Mouse (Mus musculus): ENCODE measurements around the gene Mkln1. TPM values are rescaled to one million over a fixed set of nuclear protein-coding genes. Genes with fewer than 3 reads are reported as not detected.

Mkln1 gene
- polyA plus RNA-seq, 1 experiment: 40.1 TPM

DNA sequence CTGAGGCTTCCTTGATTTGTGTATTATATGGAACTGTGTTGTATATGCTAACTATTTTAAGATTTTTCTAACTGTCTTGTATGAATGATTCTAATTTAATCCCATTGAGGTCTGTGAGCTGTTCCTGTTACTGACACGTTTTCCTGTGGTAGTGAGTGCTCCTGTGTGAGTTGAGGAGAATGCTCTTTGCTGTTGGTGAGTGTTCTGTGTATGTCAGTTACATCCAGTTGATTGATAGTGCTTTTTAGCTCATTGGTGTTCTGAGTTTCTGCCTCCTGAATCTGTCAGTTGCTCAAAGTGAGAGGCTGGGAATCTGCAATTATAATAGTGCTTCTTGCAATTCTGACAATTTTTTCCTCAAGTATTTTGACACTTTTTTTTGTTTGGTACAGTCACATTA, 15.8 kb downstream of the Mkln1 start:
- TF ChIP-seq POLR2A (IDR thresholded peaks at IDR 0.05; ENCODE audit: control insufficient read depth, extremely low read depth, insufficient read depth, low read length, poor library complexity) (no peak), CTCF (IDR thresholded peaks at IDR 0.05; ENCODE audit: borderline replicate concordance, control insufficient read depth, extremely low read depth, insufficient read depth, low read length, poor library complexity) (no peak)
- no peak overlapping the region for H3K4me3 ChIP-seq (ENCODE audit: control insufficient read depth, insufficient read depth, low read length)
- DNase-seq: no peak
- H3K4me1 ChIP-seq (replicated peaks; ENCODE audit: control insufficient read depth, insufficient read depth, low read length): 0 out of 2 replicates have a peak, but pooled peaks cover 3% of the 10 kb centered on the region
- H3K27me3 ChIP-seq (ENCODE audit: control insufficient read depth, insufficient read depth, low read length): no peaks in the 10 kb centered on the region
- H3K27ac ChIP-seq (ENCODE audit: control insufficient read depth, insufficient read depth, low read length): no peak overlapping the region
- WGBS: 28% methylated on average over 1 of the region's 1 CpGs
- H3K36me3 ChIP-seq (ENCODE audit: control insufficient read depth, insufficient read depth, low read length): no peaks in the 10 kb centered on the region

DNA sequence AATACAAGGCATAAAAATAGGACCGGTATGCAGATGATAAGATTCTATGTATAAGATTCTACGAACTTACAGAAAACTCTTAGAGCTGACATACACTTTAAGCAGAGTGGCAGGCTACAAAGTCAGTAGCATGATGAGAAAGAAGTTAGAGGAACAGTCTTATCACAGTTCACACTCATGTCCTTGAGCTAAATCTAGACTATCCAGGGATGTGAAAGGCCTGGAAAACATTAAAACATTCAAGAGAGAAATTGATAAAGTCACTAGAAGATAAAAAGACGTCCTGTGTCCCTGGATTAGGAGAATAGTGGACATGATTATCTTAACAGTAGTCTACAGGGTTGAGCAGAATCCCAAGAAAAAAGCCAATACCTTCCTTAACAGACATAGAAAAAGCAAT, 26.9 kb downstream of the Mkln1 start:
- Histone ChIP-seq H3K36me3 (ENCODE audit: control insufficient read depth, insufficient read depth, low read length) (peaks cover 14% of the 10 kb centered on the region), H3K27me3 (ENCODE audit: control insufficient read depth, insufficient read depth, low read length) (no peaks in the 10 kb centered on the region), H3K27ac (ENCODE audit: control insufficient read depth, insufficient read depth, low read length) (no peak overlapping the region), H3K4me3 (ENCODE audit: control insufficient read depth, insufficient read depth, low read length) (no peak overlapping the region), H3K4me1 (replicated peaks; ENCODE audit: control insufficient read depth, insufficient read depth, low read length) (no peaks in the 10 kb centered on the region)
- DNase-seq: no peak
- WGBS: 99% methylated on average over 3 of the region's 3 CpGs
- TF ChIP-seq CTCF (IDR thresholded peaks at IDR 0.05; ENCODE audit: borderline replicate concordance, control insufficient read depth, extremely low read depth, insufficient read depth, low read length, poor library complexity) (no peak), POLR2A (IDR thresholded peaks at IDR 0.05; ENCODE audit: control insufficient read depth, extremely low read depth, insufficient read depth, low read length, poor library complexity) (no peak)

DNA sequence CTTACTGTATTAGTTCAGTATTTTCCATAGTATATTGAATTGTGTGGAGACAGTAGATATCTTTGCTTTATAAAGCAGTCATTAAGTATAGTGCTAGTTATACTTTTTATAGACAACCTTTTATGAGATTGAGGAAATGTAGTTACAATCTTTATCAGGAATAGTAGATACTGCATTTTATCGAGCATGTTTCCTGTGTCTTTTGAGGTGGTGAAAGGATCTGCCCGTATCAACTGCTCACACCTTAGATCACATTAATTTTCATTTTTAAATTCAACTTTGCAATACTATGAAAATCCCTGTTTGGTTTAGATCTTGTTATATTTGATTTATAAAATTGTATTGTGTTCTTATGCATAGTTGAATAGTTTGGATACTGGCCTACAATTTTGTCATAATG, 38.7 kb downstream of the Mkln1 start:
- Histone ChIP-seq H3K4me3 (ENCODE audit: control insufficient read depth, insufficient read depth, low read length) (no peak overlapping the region), H3K27me3 (ENCODE audit: control insufficient read depth, insufficient read depth, low read length) (no peaks in the 10 kb centered on the region), H3K36me3 (ENCODE audit: control insufficient read depth, insufficient read depth, low read length) (peaks cover 15% of the 10 kb centered on the region), H3K4me1 (replicated peaks; ENCODE audit: control insufficient read depth, insufficient read depth, low read length) (no peaks in the 10 kb centered on the region), H3K27ac (ENCODE audit: control insufficient read depth, insufficient read depth, low read length) (no peak overlapping the region)
- 81% methylated on average over 2 of the region's 2 CpGs for WGBS
- no peak for DNase-seq
- no peak for TF ChIP-seq CTCF (IDR thresholded peaks at IDR 0.05; ENCODE audit: borderline replicate concordance, control insufficient read depth, extremely low read depth, insufficient read depth, low read length, poor library complexity)
- TF ChIP-seq POLR2A (IDR thresholded peaks at IDR 0.05; ENCODE audit: control insufficient read depth, extremely low read depth, insufficient read depth, low read length, poor library complexity): no peak

DNA sequence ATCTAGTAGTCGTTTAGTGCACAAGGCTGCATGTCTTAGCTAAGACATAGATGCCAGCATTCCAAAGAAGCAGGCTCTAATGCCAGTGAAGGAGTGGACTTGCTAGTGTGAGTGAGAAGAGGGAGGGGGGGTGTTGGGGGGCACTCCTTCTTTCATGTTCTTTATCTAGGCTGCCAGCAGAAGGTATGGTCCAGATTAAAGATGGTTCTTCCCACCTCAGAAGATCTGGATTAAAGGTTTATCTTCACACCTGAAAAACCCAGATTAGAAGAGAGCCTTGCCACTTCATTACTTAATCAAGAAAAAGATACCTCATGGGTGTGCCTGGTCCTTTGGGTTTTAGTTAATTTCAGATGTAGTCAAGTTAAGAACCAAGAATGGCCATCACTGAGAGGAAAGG, 46.7 kb downstream of the Mkln1 start:
- Histone ChIP-seq H3K27ac (ENCODE audit: control insufficient read depth, insufficient read depth, low read length) (no peak overlapping the region), H3K27me3 (ENCODE audit: control insufficient read depth, insufficient read depth, low read length) (no peaks in the 10 kb centered on the region), H3K4me3 (ENCODE audit: control insufficient read depth, insufficient read depth, low read length) (no peak overlapping the region), H3K36me3 (ENCODE audit: control insufficient read depth, insufficient read depth, low read length) (peaks cover 11% of the 10 kb centered on the region), H3K4me1 (replicated peaks; ENCODE audit: control insufficient read depth, insufficient read depth, low read length) (no peaks in the 10 kb centered on the region)
- DNase-seq: no peak
- TF ChIP-seq CTCF (IDR thresholded peaks at IDR 0.05; ENCODE audit: borderline replicate concordance, control insufficient read depth, extremely low read depth, insufficient read depth, low read length, poor library complexity): no peak
- TF ChIP-seq POLR2A (IDR thresholded peaks at IDR 0.05; ENCODE audit: control insufficient read depth, extremely low read depth, insufficient read depth, low read length, poor library complexity): no peak
- WGBS: 100% methylated on average over 1 of the region's 1 CpGs

DNA sequence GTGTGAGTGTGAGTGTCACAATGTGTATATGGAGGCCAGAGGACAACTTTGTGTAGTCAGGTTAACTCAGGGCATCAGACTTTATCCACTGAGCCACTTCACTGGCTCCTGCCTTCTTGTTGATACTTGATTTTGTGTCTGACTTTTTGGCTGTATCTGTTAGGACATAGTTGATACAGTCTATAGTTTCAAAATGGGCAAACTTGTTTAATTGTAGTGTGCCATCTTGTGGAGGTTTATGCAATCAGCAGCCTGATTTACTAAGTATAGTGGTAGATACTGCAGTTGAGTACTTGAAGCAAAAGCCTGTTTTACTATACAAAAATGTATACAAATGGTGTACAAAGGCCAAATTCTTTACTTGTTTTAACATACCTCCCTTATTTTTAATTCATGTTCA, 55.2 kb downstream of the Mkln1 start:
- TF ChIP-seq POLR2A (IDR thresholded peaks at IDR 0.05; ENCODE audit: control insufficient read depth, extremely low read depth, insufficient read depth, low read length, poor library complexity) (no peak), CTCF (IDR thresholded peaks at IDR 0.05; ENCODE audit: borderline replicate concordance, control insufficient read depth, extremely low read depth, insufficient read depth, low read length, poor library complexity) (no peak)
- Histone ChIP-seq H3K36me3 (ENCODE audit: control insufficient read depth, insufficient read depth, low read length) (peaks cover 23% of the 10 kb centered on the region), H3K4me1 (replicated peaks; ENCODE audit: control insufficient read depth, insufficient read depth, low read length) (no peaks in the 10 kb centered on the region), H3K4me3 (ENCODE audit: control insufficient read depth, insufficient read depth, low read length) (no peak overlapping the region), H3K27ac (ENCODE audit: control insufficient read depth, insufficient read depth, low read length) (no peak overlapping the region), H3K27me3 (ENCODE audit: control insufficient read depth, insufficient read depth, low read length) (no peaks in the 10 kb centered on the region)
- peak; percentile 22 for DNase-seq

DNA sequence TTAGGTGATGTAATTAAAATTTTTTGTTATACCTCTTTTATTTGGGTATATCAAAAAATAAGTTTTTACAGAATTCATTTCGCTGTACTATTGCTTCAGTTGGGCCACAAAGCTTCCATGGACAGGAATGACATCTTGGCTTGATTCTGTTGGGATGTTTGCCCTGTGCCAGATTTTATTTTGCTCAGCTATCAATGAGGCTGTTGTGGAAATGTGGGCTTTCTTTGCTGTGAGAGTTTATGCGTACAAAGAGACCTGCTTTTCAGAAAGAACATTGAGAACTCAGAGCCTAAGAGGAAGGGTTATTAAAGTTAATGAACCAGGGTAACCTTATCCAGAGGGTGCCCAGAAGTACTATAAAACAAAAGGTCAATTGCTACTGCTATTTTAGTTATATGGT, 56.8 kb downstream of the Mkln1 start:
- WGBS: 97% methylated on average over 2 of the region's 2 CpGs
- Histone ChIP-seq H3K36me3 (ENCODE audit: control insufficient read depth, insufficient read depth, low read length) (peaks cover 24% of the 10 kb centered on the region), H3K4me1 (replicated peaks; ENCODE audit: control insufficient read depth, insufficient read depth, low read length) (no peaks in the 10 kb centered on the region), H3K27ac (ENCODE audit: control insufficient read depth, insufficient read depth, low read length) (no peak overlapping the region), H3K4me3 (ENCODE audit: control insufficient read depth, insufficient read depth, low read length) (no peak overlapping the region), H3K27me3 (ENCODE audit: control insufficient read depth, insufficient read depth, low read length) (no peaks in the 10 kb centered on the region)
- TF ChIP-seq CTCF (IDR thresholded peaks at IDR 0.05; ENCODE audit: borderline replicate concordance, control insufficient read depth, extremely low read depth, insufficient read depth, low read length, poor library complexity) (no peak), POLR2A (IDR thresholded peaks at IDR 0.05; ENCODE audit: control insufficient read depth, extremely low read depth, insufficient read depth, low read length, poor library complexity) (no peak)
- no peak for DNase-seq

DNA sequence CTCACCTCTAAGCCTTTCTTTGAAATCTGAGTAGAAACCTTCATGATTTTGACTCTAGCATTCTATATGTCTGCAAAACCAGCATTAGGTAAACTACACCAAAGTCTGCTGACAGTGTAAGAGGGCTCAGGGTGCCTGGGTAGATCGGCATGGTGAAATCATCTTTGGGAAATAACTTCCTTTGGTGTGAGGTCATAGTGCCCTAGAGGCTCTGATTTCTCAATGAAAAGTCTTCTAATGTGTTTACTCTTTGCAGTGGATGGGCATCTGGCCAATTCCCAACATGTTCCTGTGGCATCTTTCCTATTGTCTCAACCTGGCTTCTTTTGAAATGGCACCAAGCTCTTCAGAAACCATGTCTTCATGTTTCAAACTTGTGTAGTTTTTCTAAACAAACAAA, 58.5 kb downstream of the Mkln1 start:
- TF ChIP-seq POLR2A (IDR thresholded peaks at IDR 0.05; ENCODE audit: control insufficient read depth, extremely low read depth, insufficient read depth, low read length, poor library complexity) (no peak), CTCF (IDR thresholded peaks at IDR 0.05; ENCODE audit: borderline replicate concordance, control insufficient read depth, extremely low read depth, insufficient read depth, low read length, poor library complexity) (no peak)

More for the DNA sequence above, 58.5 kb downstream of the Mkln1 start:
- Histone ChIP-seq H3K4me1 (replicated peaks; ENCODE audit: control insufficient read depth, insufficient read depth, low read length) (no peaks in the 10 kb centered on the region), H3K27ac (ENCODE audit: control insufficient read depth, insufficient read depth, low read length) (no peak overlapping the region), H3K27me3 (ENCODE audit: control insufficient read depth, insufficient read depth, low read length) (no peaks in the 10 kb centered on the region), H3K4me3 (ENCODE audit: control insufficient read depth, insufficient read depth, low read length) (no peak overlapping the region), H3K36me3 (ENCODE audit: control insufficient read depth, insufficient read depth, low read length) (peaks cover 20% of the 10 kb centered on the region)
- 88% methylated on average over 1 of the region's 1 CpGs for WGBS
- no peak for DNase-seq

All from thymus, adult 2 months (tissue).